Mouse (Mus musculus): ENCODE data around the gene Rhbdd1.

DNA sequence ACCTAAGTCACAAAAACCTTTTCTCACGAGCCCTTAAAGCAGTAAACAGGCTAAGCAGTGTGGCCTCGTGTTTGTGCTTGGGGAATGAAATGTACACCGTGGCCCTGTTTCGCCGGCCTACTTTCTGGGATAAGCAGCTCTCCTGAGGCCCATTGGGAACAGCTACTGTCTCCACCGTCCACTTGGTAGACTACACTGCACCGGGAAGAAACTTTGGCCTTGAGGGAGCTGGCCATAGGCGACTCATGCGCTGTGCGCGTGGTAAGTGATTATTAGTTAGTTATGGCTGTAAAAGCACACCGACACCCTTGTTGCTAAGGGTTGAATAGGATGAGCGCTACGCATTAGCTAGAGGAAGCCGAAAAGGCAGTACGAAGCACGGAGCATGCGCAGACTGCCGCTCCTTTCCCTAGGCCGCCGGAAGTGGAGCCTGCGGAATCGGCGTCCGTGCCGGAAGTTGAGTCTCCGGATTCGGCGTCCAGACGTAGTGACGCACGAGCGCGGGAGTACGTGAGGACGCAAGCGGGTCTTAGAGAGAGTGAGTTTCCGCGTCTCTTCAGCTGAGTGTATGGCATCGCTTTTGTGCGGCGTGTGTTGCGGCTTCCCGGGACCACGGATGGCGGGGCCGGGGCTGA is at the start of gene Rhbdd1:
- TF ChIP-seq EP300 (IDR thresholded peaks at IDR 0.05; ENCODE audit: insufficient read depth, low read depth, low read length) (no peak), POLR2A (IDR thresholded peaks at IDR 0.05; ENCODE audit: insufficient read depth, low read depth, low read length) (peak; percentile 90)

Measured in heart, adult 2 months (tissue).